Mouse (Mus musculus) natural killer cell, adult 2 months (primary cell): Measurements from ENCODE around the gene Cmtm2b.

Experiments
- DNase-seq, 2 experiments: peaks; one replicate each; pipeline ENCODE4 v3.0.0; 2022; ENCODE audit warnings: low spot score in 2 of 2

Gene Cmtm2b

DNA sequence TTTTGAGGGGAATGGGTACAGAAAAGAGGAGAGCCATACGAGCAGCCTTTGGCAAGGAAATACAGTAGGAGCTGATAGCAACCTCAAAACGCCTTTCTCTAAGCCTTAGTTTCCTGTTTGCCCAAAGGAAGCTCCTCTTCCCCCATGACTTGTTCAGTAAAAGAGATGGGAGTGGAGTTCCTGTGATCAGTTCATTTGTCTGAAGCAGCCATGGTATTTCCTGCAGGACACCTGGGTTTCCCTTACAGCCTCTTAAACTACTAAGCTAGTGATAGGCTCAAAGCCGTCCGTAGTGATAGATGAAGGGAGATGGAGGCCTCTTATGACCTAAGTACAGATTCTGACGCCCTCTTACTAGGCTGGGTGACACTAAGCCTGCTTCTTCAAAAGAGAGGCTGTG lies 20.4 kb downstream of the Cmtm2b start:
- DNase-seq: no peak

DNA sequence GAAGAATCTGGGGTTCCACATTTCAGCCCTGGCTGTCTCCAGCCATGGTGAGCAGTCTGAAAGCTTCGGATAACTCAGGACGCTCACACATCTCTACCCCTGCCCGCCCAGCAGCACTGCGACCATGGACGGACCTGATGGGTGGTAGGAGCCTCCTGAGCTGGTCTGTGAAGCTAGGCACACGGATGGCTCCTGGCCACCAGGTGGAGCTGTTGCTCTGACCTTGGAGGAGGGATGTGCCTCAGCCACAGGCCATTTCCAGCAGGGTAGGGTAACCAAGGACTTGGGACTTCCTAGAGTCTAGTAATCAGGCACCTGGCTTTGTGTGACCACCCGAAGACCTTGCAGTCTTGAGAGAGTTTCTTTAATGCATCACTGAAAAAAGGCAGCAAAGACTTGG lies 21.9 kb downstream of the Cmtm2b start:
- DNase-seq: peak; percentile 69 to 77

DNA sequence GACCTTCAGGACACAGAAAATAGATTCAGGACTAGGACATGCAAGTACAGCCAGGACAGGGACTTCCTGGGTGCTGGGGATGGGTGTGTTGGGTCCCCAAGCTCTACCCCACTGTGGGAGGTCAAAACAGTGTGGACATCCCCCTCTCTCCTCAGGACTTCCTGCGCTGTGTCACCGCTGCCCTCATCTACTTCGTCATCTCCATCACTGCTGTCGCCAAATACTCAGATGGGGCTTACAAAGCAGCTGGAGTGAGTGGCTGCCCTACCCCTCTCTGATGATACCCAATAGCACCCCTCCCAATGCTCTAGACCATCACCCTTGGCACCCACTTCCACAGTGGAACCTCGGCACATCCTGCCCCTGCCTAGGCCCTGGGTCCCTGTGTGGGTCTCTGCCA lies 22.6 kb downstream of the Cmtm2b start:
- DNase-seq: no peak

DNA sequence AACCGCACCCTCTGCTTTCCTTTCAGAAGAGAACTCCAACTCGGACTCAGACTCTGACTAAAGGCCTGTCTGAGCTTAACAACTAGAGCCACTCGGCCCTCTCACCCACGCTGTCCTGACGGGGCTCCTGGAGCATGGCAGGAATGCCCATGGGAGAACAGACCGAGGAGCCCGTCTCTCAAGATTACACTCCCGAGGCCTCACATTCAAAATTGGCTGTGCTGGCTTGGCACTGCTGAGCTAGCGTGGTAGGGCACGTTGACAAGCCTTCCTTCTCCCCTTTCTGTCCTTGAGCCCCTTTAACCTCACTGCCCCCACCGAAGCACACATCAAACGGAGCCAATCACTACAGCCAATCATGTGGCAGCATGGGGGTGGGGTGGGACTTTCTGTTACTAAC lies 24.7 kb downstream of the Cmtm2b start:
- DNase-seq: no peak

DNA sequence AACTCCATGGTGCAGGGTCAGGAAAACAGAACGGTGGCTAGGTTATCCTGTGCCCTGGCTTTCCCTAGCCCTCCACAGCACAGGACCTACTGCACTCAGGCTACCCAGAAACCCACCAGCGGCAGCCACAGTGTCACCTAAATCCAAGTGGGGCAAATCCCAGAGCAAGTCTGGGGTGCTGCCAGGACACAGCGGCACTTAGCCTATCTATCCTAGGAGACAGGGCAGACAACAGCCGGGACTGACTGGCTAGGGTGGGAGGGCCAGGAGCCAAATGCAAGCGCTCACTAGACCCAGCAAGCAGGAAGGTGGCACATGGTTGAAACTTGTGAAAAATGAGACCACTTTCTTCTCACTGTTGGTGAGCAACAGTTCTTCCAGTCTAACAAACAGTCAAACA lies 26.9 kb downstream of the Cmtm2b start:
- no peak for DNase-seq

DNA sequence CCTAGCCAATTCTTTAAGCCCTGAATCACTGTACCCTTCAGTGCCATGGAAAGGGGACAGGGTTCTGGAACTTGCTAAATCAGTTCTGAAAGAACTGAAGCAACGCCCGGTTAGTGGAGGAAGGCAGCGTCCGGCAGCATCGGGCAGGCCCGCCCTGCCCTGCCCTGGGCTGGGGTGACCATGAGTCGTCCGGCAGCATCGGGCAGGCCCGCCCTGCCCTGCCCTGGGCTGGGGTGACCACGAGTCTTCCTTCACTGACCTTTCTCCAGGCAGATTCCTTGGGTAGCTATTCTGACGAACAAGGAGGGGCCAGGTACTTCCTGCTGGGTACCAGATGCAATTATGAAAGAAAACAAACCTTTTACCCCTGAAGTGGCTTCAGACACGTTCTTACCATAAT lies 28.0 kb downstream of the Cmtm2b start:
- no peak for DNase-seq

DNA sequence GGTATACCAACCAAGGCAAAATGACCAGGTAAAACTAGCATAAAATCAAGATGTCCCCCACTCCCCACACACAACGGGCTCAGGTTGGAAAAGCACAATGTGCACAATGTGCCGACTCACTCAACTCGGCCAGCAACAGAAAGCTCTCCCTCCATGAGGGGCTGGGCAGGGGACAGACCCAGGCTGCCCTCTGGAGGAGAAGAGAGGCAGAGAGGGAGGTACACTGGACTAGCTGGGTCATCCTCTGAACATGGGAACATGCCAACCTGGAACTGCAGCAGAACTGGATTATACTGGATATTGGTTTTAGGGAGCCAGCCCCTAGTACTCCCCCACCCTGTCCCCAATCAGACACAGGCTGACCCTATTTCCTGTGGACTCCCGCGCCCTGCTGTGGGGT lies 31.2 kb downstream of the Cmtm2b start:
- no peak for DNase-seq

DNA sequence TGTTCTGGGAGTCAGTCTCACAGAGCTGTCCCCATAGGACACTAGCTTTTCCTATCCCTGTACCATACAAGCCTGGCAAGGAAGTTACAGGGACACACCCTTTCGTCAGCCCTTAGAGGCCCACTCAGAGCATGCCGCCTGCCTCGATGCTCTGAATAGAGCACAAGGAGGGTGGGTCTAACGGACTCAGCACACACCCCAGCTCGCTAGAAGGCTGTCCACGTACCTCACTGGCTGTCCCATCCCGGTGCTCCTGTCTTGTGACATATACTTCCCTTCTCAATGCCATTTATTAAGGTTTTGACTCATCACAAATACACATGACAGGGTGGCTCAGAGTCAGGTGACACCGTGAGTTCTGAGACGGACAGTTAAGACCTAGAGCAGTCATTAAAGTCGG lies 32.5 kb downstream of the Cmtm2b start:
- no peak for DNase-seq

DNA sequence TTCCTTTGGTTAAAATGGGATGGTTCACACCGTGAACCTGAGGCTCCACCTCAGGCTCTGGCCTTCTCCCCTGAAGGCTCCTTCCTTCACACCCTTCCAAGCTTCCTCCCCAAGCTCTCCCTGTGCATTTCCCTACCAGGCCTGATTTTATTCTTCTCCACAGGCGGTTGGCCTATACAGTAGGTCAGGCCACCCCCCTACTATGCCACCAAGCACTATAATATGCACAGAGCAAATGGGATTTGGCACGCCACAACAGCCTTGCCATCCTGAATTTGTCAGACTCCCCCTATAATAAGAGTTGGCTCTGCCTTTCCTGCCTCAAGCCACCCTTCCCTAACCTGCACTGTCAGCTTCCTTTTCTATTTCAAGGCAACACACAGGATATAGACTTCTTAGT lies 36.6 kb downstream of the Cmtm2b start:
- DNase-seq: no peak

DNA sequence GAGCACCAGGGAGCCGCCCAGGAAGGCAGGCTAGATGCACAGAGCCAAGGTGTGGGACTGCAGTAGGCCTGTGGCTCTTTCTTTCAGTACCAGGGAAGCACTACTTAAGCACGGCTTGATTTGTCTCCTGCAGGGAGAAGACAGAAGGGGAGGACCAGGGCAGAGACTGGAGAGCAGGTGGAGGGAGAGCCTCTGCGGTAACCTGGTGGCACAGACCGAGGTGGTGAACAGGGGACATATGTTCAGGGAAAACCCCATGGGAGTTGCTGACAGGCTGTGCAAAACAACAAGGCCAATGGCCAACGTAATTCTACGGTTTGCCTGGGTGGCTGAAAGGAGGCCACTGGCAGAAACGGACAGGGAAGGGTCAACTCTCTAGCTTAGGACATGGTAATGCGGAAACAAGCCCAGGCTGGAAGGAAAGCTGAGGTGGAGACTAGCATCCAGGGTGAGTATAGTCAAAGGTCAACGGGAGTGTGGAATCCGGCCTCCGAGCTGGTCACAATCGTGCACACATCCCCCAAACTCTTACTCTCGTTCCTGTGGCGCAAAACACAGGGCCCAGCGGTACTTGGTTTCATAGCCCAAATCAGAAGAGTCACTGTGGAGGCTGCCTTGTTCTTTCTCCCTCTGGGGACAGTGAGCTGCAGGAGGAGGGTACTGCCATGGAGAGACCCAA lies 37.9 kb downstream of the Cmtm2b start:
- no peak for DNase-seq

DNA sequence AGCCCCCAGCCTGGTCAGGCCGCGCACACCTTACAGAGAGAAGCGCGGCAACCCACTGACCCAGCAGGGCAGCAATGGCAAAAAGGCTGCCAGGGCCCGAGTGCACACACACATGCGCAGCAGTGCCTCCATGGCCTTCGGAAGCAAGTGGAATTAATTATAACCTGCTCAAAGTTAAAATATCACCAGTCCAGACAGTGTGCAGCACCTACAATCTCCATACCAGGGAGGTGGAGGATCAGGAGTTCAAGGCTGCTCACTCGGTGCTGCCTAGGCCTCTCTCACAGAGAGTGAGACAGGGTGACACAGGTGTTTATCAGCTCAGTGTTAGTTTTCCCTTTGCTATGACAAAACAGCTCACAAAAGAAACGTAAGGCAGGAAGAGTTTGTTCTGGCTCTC lies 43.7 kb downstream of the Cmtm2b start:
- no peak for DNase-seq

DNA sequence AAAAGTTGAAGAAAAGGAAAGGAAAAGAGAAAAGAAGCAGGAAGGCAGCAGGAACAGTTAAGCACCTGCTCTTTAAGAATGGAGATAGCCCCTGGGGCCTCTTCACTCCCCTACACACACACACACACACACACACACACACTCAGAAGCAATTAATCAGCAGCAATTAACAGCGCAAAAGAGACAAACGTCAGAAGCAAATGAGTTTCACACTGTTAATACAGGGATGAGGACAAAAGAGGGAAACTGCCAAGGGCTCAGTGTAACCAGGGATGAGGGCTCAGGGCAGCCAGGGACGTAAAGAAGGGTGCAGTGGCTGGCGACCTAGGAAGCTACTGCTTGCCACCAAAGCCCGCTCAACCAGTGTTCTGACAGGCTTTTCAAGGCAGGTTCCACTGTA lies 45.4 kb downstream of the Cmtm2b start:
- no peak for DNase-seq

DNA sequence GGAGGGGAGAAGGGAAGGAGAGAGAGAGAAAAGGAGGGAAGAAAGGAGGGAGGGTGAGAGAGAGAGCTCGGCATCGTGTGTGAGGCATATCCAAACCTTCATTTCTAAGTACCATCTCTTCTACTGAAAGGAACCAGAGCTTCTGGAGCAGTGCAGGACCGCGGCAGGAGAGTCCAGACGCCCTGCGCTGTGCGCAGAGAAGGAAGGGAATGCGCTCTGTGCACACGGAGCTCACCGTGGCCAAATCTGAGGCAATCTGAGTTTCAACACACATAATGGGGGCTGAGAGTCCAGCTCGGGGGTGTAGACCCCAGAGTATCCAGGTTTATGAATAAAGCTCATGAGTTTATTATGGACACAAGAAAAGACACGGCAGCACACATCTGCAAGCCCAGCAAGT lies 47.6 kb downstream of the Cmtm2b start:
- DNase-seq: no peak

DNA sequence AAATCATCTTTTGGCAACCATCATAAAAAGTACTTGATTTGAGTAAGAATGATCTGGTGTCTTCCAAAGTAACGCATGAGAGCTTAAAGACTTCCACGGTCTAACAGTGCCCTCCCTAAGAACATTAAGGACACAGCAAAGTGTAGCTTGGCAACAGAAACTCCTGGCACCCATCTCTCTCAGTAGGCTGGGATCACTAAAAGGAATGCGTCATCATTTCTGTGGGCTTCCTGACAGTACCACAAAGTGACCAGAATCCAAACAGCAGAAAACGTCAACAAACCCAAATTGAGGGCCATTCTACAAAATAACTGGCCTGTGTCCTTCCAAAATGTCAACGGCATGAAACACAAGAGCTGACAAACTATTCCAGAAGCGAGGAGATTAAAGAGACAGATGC lies 48.0 kb downstream of the Cmtm2b start:
- no peak for DNase-seq

DNA sequence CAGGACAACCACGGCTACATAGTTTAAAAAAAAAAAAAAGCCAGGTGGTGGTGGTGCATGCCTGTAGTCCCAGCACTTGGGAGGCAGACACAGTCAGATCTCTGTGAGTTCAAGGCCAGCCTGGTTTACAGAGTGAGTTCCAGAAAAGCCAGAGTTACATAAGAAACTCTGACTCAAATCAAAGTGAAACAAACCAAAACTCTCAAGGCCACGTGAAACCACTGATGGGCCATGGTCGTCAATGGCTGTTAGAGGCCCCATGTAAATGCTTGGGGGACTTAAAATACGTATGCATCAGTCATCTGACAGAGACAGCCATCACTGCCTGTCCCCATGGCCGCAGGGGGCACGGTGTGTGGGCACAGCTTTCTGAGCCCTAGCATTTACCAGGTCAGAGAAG lies 49.1 kb downstream of the Cmtm2b start:
- DNase-seq: no peak

DNA sequence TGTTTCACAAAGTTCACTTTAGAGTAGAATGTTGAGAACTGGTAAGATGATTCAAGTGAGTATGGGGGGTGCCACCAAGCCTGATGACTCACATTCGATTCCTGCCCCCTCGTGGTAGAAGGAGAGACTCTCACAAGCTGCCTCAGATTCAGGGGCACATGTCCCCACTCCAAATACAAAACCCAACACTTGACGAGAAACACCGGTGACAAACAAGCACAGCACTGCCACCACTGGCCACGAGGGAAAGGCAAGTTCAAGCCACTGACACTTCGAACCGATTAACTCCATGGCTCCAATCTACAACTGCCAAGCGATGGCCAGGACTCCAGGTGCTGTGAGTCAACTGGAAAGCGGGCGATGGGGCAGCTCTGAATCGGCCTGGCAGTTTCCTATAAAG lies 51.7 kb downstream of the Cmtm2b start:
- DNase-seq: no peak

DNA sequence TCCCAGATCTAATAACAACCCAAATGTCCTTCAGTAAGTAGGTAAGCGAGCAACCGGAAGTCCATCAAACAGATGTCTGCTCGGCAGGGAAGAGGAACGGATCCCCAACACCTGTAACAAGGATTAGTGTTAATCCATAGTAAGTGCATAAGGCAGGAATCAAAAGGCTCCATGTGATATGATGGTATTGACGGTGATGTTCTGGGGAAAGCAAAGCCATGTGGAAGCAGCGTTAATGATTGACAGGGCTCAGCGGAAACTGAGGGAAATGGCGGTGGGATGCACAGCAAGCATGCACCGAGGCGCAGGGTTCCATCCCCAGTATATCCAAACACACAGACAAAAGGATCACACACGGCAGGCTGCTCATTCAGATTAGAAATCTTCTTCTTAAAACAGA lies 52.2 kb downstream of the Cmtm2b start:
- DNase-seq: no peak

DNA sequence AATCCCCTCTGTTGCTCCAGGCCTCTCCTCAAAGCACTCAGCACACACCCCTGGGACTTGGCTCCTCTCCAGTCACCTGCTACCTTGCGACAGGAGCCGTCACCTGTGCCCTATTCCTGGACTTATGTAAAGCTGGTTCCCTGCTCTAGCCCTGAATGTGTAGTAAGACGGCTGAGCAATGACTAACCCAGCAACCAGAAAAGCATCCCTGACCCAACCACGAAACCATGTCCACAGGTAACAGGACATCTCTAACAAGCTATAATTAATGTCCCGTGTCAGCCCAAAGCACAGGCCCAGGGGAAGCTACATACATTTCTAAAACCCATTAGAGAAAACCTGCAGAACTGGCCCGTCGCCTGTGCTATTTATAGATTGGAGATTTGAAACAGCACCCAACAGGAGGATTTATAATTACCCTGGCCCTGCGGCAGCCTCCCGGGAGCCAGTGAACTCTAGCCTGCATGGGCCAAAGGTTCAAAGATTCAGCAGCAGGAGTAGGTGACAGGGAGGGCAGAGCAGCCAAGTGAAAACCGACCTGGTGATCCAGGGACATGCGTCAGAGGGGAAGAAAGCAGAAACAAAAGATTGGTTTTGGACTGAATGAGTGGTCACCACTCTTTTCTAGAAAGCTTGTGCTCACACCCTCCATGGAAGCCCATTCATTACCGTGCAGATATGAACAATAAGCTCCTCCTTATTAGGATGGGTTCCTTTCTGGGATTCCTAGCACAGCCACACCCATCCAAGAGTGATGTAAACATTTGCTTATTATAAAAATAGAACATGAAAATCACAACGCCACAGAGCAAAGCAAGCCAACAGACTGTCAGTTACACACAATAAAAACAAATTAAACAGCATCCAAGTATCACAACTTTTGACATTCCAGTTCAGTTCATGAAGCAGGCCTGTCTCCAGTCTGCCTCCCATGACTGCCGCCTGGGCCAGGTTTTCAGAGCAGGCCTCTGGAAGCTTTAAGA lies 53.1 kb downstream of the Cmtm2b start:
- DNase-seq: no peak

DNA sequence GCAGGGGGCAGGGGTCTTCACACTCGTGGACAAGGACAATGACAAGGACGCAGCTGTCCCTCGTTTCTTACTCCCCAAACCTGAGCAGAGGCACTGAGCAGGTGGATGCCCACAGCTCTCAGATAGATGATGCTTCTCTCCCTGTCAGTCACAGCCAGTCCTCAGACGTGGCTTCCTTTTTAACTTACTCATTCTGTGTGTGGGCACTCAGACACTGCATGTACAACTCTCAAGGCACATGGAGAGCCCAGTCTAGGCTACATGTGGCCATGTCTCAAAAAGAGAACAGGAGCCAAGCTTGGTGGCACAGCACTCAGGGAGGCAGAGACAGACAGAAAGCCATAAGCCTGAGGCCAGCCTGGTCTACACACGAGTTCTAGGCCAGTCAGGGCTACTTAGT lies 53.9 kb downstream of the Cmtm2b start:
- no peak for DNase-seq

DNA sequence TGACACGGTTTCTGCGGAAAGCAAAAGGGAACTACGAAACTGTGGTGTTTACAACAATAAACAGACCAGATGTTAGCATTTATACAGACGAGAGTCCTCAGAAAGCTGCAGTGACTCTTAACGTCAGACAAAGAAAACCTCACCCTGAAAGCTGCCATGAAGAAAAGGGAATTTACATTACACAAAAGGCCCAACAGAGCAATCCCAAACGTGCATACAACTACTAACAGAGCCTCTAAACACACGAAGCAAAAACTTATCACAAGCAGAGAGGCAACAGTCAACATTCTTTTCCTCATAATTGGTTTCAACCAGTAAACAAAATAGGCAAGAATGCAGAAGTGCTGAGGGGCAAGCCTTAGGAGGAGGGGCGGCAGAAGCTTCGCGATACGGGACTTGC lies 54.6 kb downstream of the Cmtm2b start:
- no peak for DNase-seq

DNA sequence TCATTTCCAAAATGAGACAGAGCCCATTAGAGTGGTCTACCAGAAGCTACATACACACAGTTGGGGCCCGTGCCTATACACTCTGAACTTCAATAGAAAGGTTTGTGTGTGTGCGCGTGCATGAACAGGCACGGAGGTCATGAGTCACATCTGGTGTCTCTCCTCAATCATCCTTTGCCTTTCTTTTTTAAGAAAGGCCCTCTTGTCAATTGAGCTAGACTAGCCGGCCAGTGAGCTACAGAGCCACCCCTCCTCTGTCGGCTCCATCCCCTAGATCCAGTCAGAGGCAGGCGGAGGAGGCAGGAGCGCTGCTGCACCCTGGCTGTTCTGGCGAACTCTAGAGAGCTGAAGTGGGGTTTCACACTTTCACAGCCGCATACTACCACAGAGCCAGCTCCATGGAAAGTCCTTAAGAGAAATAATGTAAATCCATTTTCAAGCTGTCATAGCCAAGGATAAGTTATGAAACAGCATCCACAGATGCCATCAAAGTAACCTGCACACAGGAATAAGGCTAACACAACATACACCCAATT lies 57.3 kb downstream of the Cmtm2b start:
- DNase-seq: no peak

DNA sequence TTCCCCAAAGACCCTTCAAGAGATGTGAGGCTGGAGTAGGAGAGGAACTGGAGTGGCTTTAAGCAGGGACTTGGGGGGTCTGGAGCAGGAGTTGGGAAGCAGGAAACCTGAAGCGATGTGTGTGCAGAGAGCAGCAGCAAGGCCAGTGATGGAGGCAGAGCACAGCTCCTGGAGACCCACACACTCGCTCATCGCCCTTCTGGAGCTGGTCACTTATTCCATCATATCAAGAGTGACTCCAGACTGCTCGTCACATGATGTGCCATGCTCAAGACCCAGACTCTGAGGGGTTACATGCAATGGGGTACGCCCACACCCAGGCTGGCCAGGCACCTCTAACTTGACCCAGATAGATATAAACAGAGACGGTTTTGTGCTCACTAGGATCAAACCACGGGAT lies 58.2 kb downstream of the Cmtm2b start:
- DNase-seq: no peak
